Mouse (Mus musculus) lung, postnatal 10 days (tissue): ENCODE measurements around the gene Fam189a1.

Experiments
- DNase-seq: peaks from one replicate; pipeline ENCODE4 v3.0.0; 2021

Gene Fam189a1

DNA sequence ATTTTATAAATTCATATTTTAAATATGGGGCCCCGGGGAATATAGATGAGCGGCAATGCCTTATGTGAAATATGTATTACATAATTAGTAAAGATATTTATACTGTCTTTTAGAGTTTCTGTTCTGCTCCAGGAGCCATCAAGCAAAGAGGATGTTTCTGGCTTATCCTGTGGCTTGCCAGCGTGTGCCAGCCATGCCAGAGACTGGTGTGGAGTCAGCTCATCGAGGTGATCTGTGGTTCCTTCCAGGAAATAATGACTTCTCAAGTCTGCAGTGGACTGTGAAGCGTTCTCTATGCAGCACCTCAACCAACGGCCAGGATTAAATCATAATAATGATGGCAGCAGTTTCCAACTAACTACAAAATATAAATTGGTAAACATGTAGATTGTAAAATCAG lies 125.2 kb downstream of the Fam189a1 start:
- no peak for DNase-seq

GRCm38 (mm10) chr7:65029985-65030384 lies 126.4 kb downstream of the Fam189a1 start:
- DNase-seq: no peak

DNA sequence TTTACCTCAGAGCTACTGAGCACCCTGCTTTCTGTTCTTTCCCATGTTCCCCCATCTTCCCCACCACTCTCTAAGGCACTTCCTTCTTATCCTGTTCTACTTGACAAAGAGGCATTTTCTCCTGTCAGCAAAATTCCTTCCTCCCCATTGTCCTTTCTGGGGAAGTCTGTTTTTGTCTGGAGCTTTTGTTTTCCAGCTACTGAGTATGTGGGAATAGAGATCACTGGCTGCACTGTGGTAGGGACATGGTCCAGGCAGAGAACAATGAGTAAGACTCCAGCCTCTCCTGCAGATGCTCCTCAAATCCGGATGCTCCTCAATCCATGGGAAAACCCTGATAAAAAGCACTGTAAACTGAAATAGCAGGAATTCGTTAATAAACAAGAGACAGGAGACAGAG lies 135.1 kb downstream of the Fam189a1 start:
- no peak for DNase-seq

- no peak for DNase-seq
Measured at GRCm38 (mm10) chr7:65018036-65018679, 138.2 kb downstream of the Fam189a1 start.

- no peak for DNase-seq
Measured at GRCm38 (mm10) chr7:65017348-65017747, 139.0 kb downstream of the Fam189a1 start.

DNA sequence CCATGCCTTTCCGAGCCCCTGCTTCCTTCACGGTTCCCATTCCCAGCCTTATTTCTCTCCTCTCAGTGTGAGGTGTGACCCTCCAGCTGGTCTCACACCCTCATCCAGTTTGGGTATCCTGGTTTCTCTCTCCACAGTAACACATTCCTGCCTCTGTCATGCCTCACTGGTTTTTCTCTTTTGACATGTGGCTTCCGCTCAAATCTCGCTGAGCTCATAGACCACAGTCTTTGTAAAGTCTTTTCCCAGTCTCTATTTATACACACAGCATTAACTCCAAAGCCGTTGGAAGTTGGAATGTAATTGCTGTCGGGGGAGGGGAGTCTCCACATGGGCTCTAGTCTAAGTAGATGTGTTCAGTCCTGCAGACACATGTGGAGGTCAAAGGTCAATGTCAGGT lies 145.2 kb downstream of the Fam189a1 start:
- DNase-seq: peak; percentile 52

GRCm38 (mm10) chr7:65010275-65010674 lies 146.1 kb downstream of the Fam189a1 start:
- DNase-seq: no peak

GRCm38 (mm10) chr7:65005731-65006130 lies 150.6 kb downstream of the Fam189a1 start:
- no peak for DNase-seq

GRCm38 (mm10) chr7:64999718-65000214 lies 156.6 kb downstream of the Fam189a1 start:
- no peak for DNase-seq

DNA sequence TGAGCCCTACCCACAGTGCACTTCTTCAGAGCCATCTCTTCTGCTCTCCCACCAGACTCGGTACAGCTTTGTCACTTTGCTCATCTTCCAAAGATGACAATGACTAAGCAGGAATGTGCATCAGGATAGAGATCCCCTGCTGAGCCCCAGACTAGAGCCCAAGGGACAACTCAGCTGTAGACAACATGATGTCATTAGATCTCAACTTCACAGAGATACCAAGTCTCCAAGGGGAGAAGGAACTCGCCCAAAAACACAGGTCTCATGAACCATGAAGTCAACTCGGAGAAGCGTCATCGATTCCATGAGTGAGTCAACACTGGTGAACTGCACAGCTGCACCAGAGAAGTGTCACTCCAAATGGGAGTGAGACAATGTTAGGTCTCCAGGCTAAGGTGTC lies 158.6 kb downstream of the Fam189a1 start:
- DNase-seq: no peak

GRCm38 (mm10) chr7:64995946-64996444 lies 160.4 kb downstream of the Fam189a1 start:
- DNase-seq: no peak

GRCm38 (mm10) chr7:64989406-64989805 lies 167.0 kb downstream of the Fam189a1 start:
- no peak for DNase-seq

DNA sequence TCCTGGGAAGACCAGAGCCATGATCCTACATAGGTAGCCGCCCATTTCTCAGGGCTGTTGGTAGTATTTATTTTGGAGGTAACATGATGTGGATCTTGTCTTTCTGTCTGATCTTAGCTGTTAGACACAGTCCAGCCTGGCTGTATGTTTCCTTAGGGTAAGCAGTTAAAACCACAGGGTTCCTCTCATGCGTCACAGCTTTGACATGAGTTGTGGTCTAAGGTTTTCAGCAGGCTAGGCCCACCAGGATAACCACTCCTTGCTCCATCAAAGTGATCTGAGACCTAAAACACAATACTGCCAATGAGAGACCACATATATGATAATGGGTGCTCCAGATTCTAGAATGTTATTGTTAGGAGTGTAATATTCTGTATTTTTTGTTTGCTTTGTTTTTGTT lies 168.4 kb downstream of the Fam189a1 start:
- DNase-seq: no peak

DNA sequence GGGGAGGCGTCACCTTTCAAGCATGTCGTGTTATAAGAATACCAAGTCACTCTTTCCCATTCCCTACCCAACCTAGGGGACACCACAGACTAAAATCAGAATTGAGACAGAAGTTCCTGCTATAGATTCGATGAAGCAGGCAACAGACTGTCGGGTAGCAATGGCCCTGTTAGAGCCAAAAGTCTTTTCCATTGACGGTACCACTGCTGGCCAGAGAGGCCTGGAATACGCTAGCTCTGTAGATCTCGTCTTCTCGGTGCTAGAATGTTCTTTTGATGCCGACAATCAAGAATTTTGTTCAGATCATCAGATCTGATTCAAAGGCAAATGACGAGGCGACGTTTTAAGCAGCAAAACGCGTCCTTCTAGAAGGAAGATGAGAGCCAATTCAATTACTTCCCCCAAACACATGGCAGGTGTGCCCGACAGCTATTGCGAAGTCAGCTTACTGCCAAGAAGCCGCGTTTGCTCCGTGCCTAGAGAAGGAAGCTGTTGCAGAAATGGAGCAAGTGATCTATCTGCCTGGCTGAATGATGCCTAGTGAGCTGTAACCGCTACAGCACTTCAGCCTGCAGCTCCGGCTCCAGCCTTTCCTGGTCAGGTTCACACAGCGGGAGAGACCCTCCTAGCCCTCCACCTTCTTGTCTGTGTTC lies 171.8 kb downstream of the Fam189a1 start:
- DNase-seq: no peak

DNA sequence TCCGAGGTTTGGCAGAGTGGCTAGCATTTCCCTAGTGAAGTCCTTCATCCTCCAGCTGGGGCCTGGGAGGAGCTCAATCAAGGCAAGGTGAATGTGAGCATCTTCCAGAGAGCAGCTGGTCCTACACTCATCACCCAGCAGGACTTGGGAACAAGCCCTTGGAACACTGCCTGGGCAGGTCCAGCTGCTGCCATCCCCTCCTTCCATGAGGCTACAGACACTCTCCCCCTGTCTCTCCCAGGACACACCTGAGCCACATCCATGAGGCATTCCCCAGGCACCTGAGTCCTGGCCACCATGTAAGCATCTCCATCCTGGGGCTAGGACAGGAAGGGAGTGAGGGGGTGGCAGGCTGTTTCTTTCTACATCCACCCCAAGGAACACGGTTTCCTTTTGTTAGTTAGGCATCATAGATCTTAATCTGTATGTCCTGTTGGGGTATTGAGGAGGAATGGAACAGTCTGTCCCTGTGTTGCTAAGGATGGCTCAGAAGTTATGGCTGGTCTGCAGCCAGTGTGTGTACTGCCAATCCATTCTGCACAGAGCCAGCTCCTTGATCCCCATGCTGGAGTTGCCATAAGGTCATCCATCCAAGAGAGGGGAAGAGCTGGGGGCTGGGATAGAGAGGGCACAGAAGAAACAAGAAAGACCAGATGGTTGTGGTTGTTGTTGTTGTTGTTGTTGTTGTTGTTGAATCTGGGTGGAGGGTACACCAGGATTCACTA lies 174.7 kb downstream of the Fam189a1 start:
- DNase-seq: no peak

DNA sequence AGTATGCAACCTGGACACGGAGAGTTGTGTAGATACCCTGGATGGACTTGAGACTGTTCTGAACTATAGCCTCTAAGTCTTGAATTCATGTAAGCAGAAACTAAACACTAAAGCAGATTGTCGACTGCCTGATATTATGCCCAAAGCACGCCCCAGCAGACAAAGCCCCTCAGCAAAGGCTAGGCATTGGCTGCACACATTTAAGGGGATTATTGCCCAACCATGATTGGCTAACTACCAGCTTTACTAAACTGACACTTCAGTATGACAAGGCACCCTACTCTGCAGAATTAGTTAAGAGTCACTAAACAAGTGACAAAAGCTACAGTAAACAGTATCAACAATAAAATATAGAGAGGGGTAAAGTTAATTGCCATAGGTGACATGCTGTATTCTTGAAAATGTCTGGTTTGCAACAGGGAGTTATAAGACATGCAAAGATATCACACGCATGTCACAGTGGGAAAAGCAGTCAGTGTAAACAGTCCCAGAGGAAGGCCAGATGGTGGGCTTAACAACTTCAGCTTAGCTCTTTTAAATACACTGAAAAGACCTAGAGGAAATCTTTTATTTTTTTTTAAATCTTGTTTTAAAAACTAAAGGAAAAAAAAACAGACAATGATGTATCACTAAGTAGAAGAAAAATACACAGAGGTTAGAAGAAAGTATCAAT lies 182.6 kb downstream of the Fam189a1 start:
- DNase-seq: no peak

GRCm38 (mm10) chr7:64962128-64962527 lies 194.2 kb downstream of the Fam189a1 start:
- DNase-seq: no peak

- DNase-seq: no peak
Measured at GRCm38 (mm10) chr7:64959087-64959486, 197.3 kb downstream of the Fam189a1 start.

GRCm38 (mm10) chr7:64952181-64952580 lies 204.2 kb downstream of the Fam189a1 start:
- DNase-seq: no peak

DNA sequence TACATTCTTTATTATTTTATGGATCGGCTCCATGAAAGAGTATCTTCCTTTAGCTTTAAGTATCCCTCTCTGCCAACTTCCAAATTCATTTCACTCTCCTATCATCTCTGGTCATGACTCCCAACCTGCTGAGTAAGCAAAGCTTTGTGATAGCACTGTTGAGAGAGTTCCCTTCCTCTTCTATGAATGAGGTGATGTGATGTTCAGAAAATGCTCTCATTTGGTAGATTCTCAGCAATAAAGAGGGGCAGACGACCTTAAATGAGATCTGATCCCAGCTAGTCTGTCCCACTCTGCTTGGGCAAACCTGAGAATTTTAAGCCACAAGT lies 205.6 kb downstream of the Fam189a1 start:
- DNase-seq: no peak

- peak; percentile 78 for DNase-seq
Measured at GRCm38 (mm10) chr7:64949910-64950770, 206.2 kb downstream of the Fam189a1 start.

DNA sequence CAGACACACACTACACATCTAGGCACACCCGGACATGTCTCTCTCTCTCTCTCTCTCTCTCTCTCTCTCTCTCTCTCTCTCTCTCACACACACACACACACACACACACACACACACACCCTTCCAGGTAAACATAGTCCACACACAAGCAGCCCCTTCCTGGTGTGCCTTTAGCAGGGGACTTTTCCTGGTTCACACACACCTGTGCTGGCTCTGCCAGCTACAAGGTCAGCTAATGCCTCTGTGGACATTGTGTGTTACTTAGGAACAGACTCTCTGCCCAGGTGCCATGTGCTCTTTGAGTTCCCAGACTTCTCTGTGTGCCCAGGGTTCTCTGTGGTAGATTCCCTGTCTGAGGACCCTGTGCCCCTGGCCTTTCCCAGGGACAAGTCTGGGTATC lies 206.9 kb downstream of the Fam189a1 start:
- DNase-seq: no peak
